Mouse (Mus musculus) heart, adult 10 weeks (tissue): ENCODE results near the gene Prl2c3. TPM values are rescaled to one million over a fixed set of nuclear protein-coding genes. Genes with fewer than 3 reads are reported as not detected.

Experiments used
- polyA plus RNA-seq: library from polyadenylated mRNA; stranded (reverse); fragments of 350-450 nt; fragmentation: Illumina TruSeq; extraction: RNeasy Lipid Tissue Mini Kit (QIAGEN cat#74804); gene quantifications from one replicate; pipeline ENCODE4 v1.2.3, GENCODE M21; 2014; ENCODE audit warnings: low read depth, low replicate concordance

Gene Prl2c3
- not detected for polyA plus RNA-seq

GRCm38 (mm10) chr13:12799979-12800378, at the start of gene Prl2c3:
Gene Prl2c3 (minus strand): TSS chr13:12800079.

Other genes with a start within 250 kb of the Prl2c3 start
- gene Ero1lb, start 234.2 kb downstream of the Prl2c3 start, polyA plus RNA-seq, result 2.1 TPM
- gene Prl2c2, start 205.3 kb upstream of the Prl2c3 start, polyA plus RNA-seq, result not detected